Mouse (Mus musculus): ENCODE data around the gene Lmo2. TPM values are rescaled to one million over a fixed set of nuclear protein-coding genes. Genes with fewer than 3 reads are reported as not detected.

Lmo2 gene
- total RNA-seq (2021), result 10 to 100 TPM; 19.8 to 25.3 TPM
- polyA plus RNA-seq (2012; rRNA removed), result 17.7 and 19.5 TPM in 2 replicates
- long read RNA-seq, transcript Lmo2-202 (3 exons, 1,706 nt), result major isoform, 8 of 19 reads
- long read RNA-seq, transcript Lmo2-203 (4 exons, 1,654 nt), result minor isoform, 7 of 19 reads
- long read RNA-seq, partial matches to known transcripts, result 0 of 19 reads
- long read RNA-seq, other reads (novel, unspliced or antisense), result 1 of 19 reads

DNA sequence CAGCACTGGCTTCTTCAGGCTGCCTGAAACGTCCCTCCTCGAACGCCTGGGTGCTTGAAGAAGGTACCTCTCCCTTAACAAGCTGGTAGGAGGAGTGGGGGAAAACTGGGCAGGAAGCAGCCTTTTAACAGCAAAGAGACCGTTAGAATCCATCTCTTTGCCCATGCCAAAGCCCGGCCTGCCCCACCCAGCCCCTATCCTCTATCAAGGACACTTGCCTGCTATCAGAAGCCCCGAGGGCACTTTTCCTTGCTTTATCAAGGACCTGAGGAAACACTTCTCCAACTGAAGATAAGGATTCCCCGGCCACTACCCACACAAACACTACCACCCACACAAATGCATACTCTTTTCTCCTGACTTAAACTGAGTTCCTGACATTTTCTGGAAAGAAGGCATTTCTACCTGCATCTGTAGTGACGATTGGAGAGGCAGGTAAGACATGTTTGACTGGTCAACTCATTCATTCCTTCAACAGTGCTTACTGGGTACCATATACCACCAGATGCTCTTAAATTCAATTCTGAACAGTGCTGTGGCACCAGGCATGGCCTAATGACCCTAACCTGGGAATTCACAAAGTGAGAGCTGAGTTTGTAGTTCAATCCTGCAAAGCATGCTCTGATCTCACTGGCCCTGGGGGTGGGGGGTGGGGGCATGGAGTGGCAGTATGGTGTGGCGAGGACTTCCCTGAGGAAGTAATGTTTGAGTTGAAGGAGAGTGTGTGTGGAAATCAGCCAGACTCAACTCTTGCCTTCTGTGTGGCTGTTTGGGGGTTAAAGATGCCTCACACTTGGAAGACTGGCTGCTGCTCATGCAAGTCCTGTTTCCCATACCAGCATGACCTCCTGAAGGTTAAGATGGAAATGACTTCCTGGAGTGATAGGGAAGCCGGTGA, at the start of gene Lmo2:
Gene Lmo2, plus strand, starts transcription at position 338 of the 898 bp plus-strand sequence.
- Histone ChIP-seq H3K4me3 (no peak within 1 kb of the TSS), H3K9ac (ENCODE audit: low read depth, low read length) (no peak within 1 kb of the TSS), H3K4me1 (ENCODE audit: control insufficient read depth, insufficient read depth, low read length) (0 out of 2 replicates have a peak, but pooled peaks cover 1% of the 10 kb centered on the region), H3K27me3 (ENCODE audit: control insufficient read depth, insufficient read depth, low read length) (no peaks in the 10 kb centered on the region), H3K36me3 (ENCODE audit: control insufficient read depth, insufficient read depth, low read length) (no peaks in the 10 kb centered on the region), H3K79me2 (replicated peaks; ENCODE audit: control insufficient read depth, insufficient read depth, low read length) (no peaks in the 10 kb centered on the region), H3K27ac (no peak within 1 kb of the TSS)
- 44% methylated on average over 10 of the region's 10 CpGs for WGBS
- DNase-seq, result no peak
- intact Hi-C loops (cut with DNase I), result no loop called here
- TF ChIP-seq EP300 (IDR thresholded peaks at IDR 0.05; ENCODE audit: insufficient read depth, low read depth, low read length) (no peak), CTCF (IDR thresholded peaks at IDR 0.05) (no peak), POLR2A (IDR thresholded peaks at IDR 0.05; ENCODE audit: insufficient read depth, low read depth, low read length) (no peak)

DNA sequence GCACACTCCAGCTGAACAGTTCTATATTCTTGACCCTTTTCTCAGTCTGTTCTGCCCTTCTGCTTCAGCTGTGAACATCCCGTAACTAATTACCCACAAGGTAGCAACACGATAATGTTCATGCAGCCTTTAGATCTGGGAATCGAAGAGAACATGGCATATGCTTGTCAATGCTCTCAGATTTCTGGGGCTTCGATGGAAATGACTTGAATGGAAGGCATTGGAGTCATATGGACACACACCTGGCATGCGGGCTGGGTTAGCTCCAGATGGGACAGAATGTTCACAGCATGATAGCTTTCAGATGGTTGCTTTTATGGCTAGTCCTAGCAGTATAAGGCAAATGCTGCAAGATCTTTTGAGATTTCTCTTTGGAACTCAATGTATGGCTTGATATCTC, 47.2 kb upstream of the Lmo2 start:
- Histone ChIP-seq H3K36me3 (ENCODE audit: control insufficient read depth, insufficient read depth, low read length) (no peaks in the 10 kb centered on the region), H3K27me3 (ENCODE audit: control insufficient read depth, insufficient read depth, low read length) (no peaks in the 10 kb centered on the region), H3K79me2 (replicated peaks; ENCODE audit: control insufficient read depth, insufficient read depth, low read length) (no peaks in the 10 kb centered on the region), H3K9ac (ENCODE audit: low read depth, low read length) (no peak overlapping the region), H3K4me3 (no peak overlapping the region), H3K4me1 (ENCODE audit: control insufficient read depth, insufficient read depth, low read length) (peaks cover 4% of the 10 kb centered on the region), H3K27ac (no peak overlapping the region)
- TF ChIP-seq CTCF (IDR thresholded peaks at IDR 0.05) (no peak), POLR2A (IDR thresholded peaks at IDR 0.05; ENCODE audit: insufficient read depth, low read depth, low read length) (no peak), EP300 (IDR thresholded peaks at IDR 0.05; ENCODE audit: insufficient read depth, low read depth, low read length) (no peak)
- 92% methylated on average over 5 of the region's 5 CpGs for WGBS
- intact Hi-C loops (cut with DNase I), result no loop called here
- no peak for DNase-seq

DNA sequence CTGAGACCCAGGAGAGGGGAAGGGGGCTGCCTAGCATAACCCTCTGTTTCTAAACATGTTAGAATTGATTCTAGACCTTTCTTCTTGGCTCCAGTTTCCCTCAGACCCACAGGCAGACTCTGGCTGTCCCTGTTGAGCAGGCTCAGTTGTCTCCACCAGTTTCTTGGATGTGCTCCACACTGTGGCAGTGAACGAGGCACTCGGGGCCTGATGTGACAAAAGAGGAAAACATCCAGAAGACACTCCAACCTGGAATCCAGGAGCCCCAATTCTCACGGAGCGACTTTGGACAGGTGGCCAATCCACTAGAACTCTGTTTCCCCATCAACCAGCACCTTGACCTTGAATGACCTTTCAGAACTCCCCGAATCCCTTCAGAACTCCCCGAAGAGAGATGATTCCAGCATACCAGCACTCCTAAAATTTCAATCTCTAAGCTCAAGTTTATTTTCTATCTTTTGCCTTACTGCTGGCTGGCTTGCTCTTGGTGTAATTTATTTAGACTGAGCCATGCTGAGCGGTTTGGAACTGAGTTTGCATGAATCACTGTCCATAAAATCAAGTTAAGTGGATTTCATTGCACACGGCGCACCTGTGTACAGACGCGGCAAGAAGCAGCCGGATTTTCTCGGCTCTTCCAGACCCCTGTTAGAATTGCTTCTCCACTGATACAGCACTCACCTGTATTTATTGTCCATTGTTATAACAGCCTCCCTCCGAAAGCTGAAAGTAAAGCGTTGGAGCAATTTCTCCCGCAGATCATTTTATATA, 45.1 kb upstream of the Lmo2 start:
- WGBS, result 87% methylated on average over 16 of the region's 16 CpGs

DNA sequence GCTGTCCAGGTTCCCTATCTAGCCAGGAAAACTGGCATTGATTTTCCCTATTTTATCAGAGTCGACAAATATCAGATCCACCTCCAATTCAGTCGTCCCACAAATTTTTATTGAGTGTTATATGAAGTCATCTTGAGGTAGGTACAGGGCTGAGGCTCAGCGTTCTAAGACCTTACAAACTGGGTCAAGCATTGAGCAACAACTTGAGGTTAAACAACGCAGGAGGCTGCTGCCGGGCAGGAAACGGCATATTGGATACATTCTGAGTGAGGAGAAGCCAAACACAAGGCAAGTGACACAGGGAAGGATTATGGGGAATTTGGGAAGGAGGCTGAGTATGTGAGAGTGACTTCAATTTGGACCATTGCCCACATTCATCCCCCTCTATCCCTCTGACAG, 44.5 kb upstream of the Lmo2 start:
- intact Hi-C loops (cut with DNase I), result no loop called here
- no peak overlapping the region for H3K4me3 ChIP-seq
- WGBS, result 73% methylated on average over 6 of the region's 6 CpGs
- H3K36me3 ChIP-seq (ENCODE audit: control insufficient read depth, insufficient read depth, low read length), result no peaks in the 10 kb centered on the region
- no peak overlapping the region for H3K27ac ChIP-seq
- H3K79me2 ChIP-seq (replicated peaks; ENCODE audit: control insufficient read depth, insufficient read depth, low read length), result no peaks in the 10 kb centered on the region
- no peak for DNase-seq
- no peaks in the 10 kb centered on the region for H3K27me3 ChIP-seq (ENCODE audit: control insufficient read depth, insufficient read depth, low read length)
- no peak overlapping the region for H3K9ac ChIP-seq (ENCODE audit: low read depth, low read length)
- TF ChIP-seq EP300 (IDR thresholded peaks at IDR 0.05; ENCODE audit: insufficient read depth, low read depth, low read length) (no peak), POLR2A (IDR thresholded peaks at IDR 0.05; ENCODE audit: insufficient read depth, low read depth, low read length) (no peak), CTCF (IDR thresholded peaks at IDR 0.05) (no peak)
- no peaks in the 10 kb centered on the region for H3K4me1 ChIP-seq (ENCODE audit: control insufficient read depth, insufficient read depth, low read length)

More for the DNA sequence above, 45.1 kb upstream of the Lmo2 start:
- intact Hi-C loops (cut with DNase I), result no loop called here
- no peak overlapping the region for H3K4me3 ChIP-seq
- TF ChIP-seq POLR2A (IDR thresholded peaks at IDR 0.05; ENCODE audit: insufficient read depth, low read depth, low read length), result no peak
- no peak for TF ChIP-seq EP300 (IDR thresholded peaks at IDR 0.05; ENCODE audit: insufficient read depth, low read depth, low read length)
- TF ChIP-seq CTCF (IDR thresholded peaks at IDR 0.05), result no peak
- no peak for DNase-seq
- H3K9ac ChIP-seq (ENCODE audit: low read depth, low read length), result no peak overlapping the region
- H3K27ac ChIP-seq, result no peak overlapping the region
- H3K4me1 ChIP-seq (ENCODE audit: control insufficient read depth, insufficient read depth, low read length), result no peaks in the 10 kb centered on the region
- no peaks in the 10 kb centered on the region for H3K27me3 ChIP-seq (ENCODE audit: control insufficient read depth, insufficient read depth, low read length)
- no peaks in the 10 kb centered on the region for H3K79me2 ChIP-seq (replicated peaks; ENCODE audit: control insufficient read depth, insufficient read depth, low read length)
- no peaks in the 10 kb centered on the region for H3K36me3 ChIP-seq (ENCODE audit: control insufficient read depth, insufficient read depth, low read length)

DNA sequence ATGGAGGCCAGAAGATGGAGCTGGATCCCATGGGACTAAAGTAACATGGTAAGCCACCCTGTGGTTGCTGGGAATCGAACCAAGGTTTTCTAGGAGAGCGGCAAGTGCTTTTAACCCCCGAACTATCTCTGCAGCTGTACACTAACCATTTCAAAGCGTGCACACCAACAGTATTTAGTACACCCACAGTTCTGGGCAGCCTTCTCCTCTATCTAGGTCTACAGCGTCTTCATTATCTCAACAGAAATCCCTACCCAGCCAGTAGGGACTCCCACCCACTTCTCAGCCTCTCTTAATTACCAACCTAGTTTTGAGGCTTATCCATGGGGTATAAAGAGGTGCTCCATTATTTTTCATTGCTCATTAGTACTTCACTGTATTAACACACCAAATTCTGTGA, 41.7 kb upstream of the Lmo2 start:
- H3K27ac ChIP-seq, result no peak overlapping the region
- H3K9ac ChIP-seq (ENCODE audit: low read depth, low read length), result no peak overlapping the region
- no peaks in the 10 kb centered on the region for H3K27me3 ChIP-seq (ENCODE audit: control insufficient read depth, insufficient read depth, low read length)
- H3K4me1 ChIP-seq (ENCODE audit: control insufficient read depth, insufficient read depth, low read length), result no peaks in the 10 kb centered on the region
- H3K36me3 ChIP-seq (ENCODE audit: control insufficient read depth, insufficient read depth, low read length), result no peaks in the 10 kb centered on the region
- H3K4me3 ChIP-seq, result no peak overlapping the region
- no peak for DNase-seq
- intact Hi-C loops (cut with DNase I), result no loop called here
- no peak for TF ChIP-seq EP300 (IDR thresholded peaks at IDR 0.05; ENCODE audit: insufficient read depth, low read depth, low read length)
- TF ChIP-seq CTCF (IDR thresholded peaks at IDR 0.05), result no peak
- no peak for TF ChIP-seq POLR2A (IDR thresholded peaks at IDR 0.05; ENCODE audit: insufficient read depth, low read depth, low read length)
- H3K79me2 ChIP-seq (replicated peaks; ENCODE audit: control insufficient read depth, insufficient read depth, low read length), result no peaks in the 10 kb centered on the region
- WGBS, result 85% methylated on average over 5 of the region's 5 CpGs

All from heart, adult 2 months (tissue).